Mouse (Mus musculus): ENCODE measurements around the gene Slco6d1.
"Not testable (repeated sequence)": the region's sequence is repeated elsewhere in the genome, so short reads cannot be mapped to it uniquely, and the experiment has no call there.

Gene Slco6d1

GRCm38 (mm10) chr1:98420824-98421223 lies at the start of gene Slco6d1:
Gene Slco6d1 (plus strand): TSS chr1:98421124.
- no peak for DNase-seq (ENCODE audit: low read depth, low spot score)

DNA sequence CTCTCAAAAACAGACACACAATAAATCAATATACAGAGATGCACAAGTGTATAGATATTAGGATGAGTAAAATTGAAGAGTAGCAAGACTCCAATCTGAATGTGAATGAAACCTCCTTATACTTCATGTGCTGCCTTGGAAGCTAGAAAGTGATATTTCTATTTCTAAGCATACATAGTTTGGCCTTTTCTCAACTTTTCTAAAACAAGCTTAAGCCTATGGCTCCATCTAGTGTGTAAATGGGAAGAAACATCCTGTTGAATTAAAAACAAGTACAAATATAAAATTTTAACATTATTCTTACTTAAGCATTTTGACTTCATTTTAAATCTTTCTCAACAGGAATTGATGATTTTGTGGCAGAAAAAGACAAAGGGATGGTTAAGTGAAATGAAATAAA lies 28.9 kb upstream of the Slco6d1 start:
- DNase-seq (ENCODE audit: low read depth, low spot score): no peak

DNA sequence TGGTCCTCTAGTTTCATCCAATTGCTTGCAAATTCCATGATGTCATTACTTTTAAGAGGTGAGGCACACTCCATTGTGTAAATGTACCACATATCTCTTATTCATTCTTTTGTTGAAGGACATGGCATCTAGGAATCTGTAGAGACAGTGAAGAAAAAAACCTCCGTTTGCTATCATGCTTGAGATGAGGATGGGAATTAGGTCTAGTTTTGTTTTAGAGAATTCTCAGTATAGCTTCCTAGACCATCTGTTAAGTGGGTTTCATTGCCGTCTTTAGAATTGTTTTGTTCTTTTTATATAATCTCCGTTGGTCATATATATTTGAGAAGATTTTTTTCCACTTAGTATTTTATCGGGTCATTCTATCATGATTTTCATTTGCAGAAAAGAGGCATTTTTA lies 27.0 kb downstream of the Slco6d1 start:
- no peak for DNase-seq (ENCODE audit: low read depth, low spot score)

GRCm38 (mm10) chr1:98459224-98459623 lies 38.3 kb downstream of the Slco6d1 start:
- not testable (repeated sequence) for DNase-seq (ENCODE audit: low read depth, low spot score)

GRCm38 (mm10) chr1:98476381-98476780 lies 55.5 kb downstream of the Slco6d1 start:
- not testable (repeated sequence) for DNase-seq (ENCODE audit: low read depth, low spot score)

GRCm38 (mm10) chr1:98479243-98479642 lies 58.3 kb downstream of the Slco6d1 start:
- no peak for DNase-seq (ENCODE audit: low read depth, low spot score)

DNA sequence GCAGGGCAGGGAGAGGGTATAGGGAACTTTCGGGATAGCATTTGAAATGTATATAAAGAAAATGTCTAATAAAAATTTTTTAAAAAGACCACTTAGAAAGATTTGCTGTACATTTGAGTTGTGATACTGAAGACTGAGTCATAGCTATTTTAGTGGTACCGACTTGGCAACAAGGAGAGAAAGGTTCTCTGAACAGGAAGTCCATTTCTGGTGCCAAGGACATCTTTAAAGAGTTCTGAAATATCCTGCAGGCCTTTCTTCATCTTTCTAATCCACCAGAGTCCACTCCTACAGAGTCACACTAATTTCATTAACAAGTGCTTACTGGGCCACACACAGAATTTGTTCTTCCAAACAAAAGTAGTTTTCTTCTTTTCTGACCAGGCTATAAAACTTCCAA lies 85.1 kb downstream of the Slco6d1 start:
- DNase-seq (ENCODE audit: low read depth, low spot score): no peak

DNA sequence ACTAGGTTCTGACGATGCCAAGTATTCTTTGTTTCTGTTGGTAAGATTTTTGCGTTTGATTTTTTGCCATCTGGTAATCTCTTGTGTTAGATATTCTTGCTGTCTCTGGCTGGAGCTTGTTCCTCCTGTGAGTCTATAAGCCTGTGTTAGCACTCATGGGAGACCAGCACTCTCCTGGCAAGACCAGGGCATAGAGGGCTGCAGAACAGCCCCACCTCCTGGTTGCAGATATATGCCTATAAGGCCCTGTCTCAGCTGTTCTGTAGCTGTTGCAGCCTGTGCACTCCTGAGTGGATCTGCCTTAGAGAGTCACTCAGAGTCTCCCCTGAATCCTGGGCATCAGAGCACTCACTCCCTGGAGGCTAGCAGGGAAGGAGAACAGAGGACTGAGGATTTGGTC lies 102.1 kb downstream of the Slco6d1 start:
- DNase-seq (ENCODE audit: low read depth, low spot score): no peak

- no peak for DNase-seq (ENCODE audit: low read depth, low spot score)
Measured at GRCm38 (mm10) chr1:98523537-98523936, 102.6 kb downstream of the Slco6d1 start.

- not testable (repeated sequence) for DNase-seq (ENCODE audit: low read depth, low spot score)
Measured at GRCm38 (mm10) chr1:98528368-98528767, 107.4 kb downstream of the Slco6d1 start.

DNA sequence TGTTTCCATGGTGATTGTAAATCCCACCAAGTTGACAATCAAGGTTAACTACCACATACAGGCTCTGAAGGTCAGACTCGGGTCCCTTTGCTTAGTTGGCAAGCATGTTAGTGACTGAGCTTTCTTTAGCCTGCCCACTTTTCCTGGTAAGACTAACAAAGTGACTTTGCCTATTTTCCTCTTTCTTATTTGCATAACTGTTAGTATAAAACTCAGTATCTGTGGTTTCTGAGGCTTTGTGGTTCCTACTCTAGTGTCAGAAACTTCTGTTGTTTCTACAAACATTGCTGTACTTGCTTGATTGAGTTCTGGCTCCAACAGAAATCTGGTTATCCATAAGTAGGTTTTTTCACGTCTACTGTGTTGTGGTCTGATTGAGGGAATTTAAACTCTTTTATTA lies 124.4 kb downstream of the Slco6d1 start:
- no peak for DNase-seq (ENCODE audit: low read depth, low spot score)

- DNase-seq (ENCODE audit: low read depth, low spot score): no peak
Measured at GRCm38 (mm10) chr1:98554388-98554787, 133.5 kb downstream of the Slco6d1 start.

DNA sequence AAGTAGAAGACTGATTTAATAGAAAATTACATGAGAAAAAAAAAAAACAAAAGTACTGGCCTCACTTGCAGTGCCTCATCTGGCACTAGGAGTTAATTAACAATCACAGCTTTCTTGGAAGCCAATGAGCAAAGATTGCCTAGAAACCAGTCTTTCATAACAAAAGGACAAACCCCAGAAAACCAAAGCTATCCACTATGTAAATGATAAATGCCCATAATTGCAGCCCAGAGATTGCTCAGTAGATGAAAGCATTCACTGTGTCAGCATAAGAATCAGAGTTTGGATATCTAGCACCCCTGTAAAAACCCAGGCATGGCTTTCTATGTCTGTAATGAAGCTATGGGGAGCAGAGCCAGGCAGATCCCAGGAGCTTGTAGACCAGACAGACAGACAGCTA lies 144.8 kb downstream of the Slco6d1 start:
- no peak for DNase-seq (ENCODE audit: low read depth, low spot score)

All from WW6 (cell line).